Mouse (Mus musculus) embryonic facial prominence, embryonic 12.5 days (tissue): ENCODE results near the gene Tas2r108. TPM values are rescaled to one million over a fixed set of nuclear protein-coding genes. Genes with fewer than 3 reads are reported as not detected.

Source experiments
- ATAC-seq: fragments of 200-750 bp; cut with Nextera tagmentation; 2 replicates; pipeline ENCODE4 v1.8.0; 2017; ENCODE audit not compliant: insufficient number of reproducible peaks, insufficient read depth, low FRiP score, low TSS enrichment
- H3K27ac ChIP-seq: fragments of 300-500 bp; sonication (generic); 2 replicates; pipeline ENCODE4 v1.5.1; 2016; ENCODE audit warnings: mild to moderate bottlenecking
- H3K27me3 ChIP-seq: fragments of 300-500 bp; sonication (generic); 2 replicates; pipeline ENCODE4 v1.6.1; 2016; ENCODE audit warnings: mild to moderate bottlenecking, moderate library complexity
- H3K36me3 ChIP-seq: fragments of 300-500 bp; sonication (generic); 2 replicates; pipeline ENCODE4 v1.6.1; 2016; ENCODE audit warnings: mild to moderate bottlenecking
- H3K4me1 ChIP-seq: fragments of 300-500 bp; sonication (generic); 2 replicates; pipeline ENCODE4 v1.6.1; 2016
- H3K4me2 ChIP-seq: fragments of 300-500 bp; sonication (generic); replicated peaks from 2 replicates; pipeline ENCODE4 v1.6.1; 2016; ENCODE audit warnings: mild to moderate bottlenecking, moderate library complexity
- H3K4me3 ChIP-seq: fragments of 300-500 bp; sonication (generic); 2 replicates; pipeline ENCODE4 v1.5.1; 2016; ENCODE audit warnings: mild to moderate bottlenecking
- H3K9ac ChIP-seq: fragments of 300-500 bp; sonication (generic); 2 replicates; pipeline ENCODE4 v1.6.1; 2016; ENCODE audit warnings: mild to moderate bottlenecking, moderate library complexity
- H3K9me3 ChIP-seq: fragments of 300-500 bp; sonication (generic); 2 replicates; pipeline ENCODE4 v1.6.1; 2016; ENCODE audit warnings: mild to moderate bottlenecking, moderate library complexity
- WGBS: fragments of 180-500 bp; shearing (Covaris S2); methylation state at CpG from one replicate; pipeline ENCODE4 v1.1.7; 2016; 5-methylcytosine and 5-hydroxymethylcytosine counted together
- polyA plus RNA-seq: library from polyadenylated mRNA; unstranded; fragments of >200 nt; fragmentation: Nextera tagmentation; extraction: Ambion mirVana; gene quantifications from 2 replicates; pipeline ENCODE4 v1.2.1, GENCODE M21; 2016

Tas2r108 gene
- polyA plus RNA-seq = 0.17 and 0.23 TPM in 2 replicates

DNA sequence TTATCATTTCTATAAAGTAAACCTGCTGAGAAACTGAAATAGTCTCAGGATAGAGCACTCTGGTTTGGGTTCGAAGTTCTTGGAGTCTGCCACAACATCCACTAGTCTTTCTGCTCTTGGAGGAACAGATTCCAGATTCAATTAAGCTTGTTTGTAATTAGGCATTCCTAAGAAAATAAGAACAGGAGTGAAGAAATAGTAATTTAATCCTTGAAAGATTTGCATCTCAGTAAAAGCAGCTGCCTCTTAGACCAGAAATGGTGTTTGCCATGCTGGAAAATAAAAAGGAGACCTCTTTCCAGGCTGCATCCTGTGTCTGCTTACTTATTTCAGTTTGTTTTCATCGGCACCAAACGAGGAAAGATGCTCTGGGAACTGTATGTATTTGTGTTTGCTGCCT lies at the start of gene Tas2r108:
Gene Tas2r108 (plus strand): TSS at position 301 of the 400 bp plus-strand sequence.
- H3K9ac ChIP-seq = no peak within 1 kb of the TSS
- 89% methylated on average over 3 of the region's 3 CpGs for WGBS
- no peaks in the 10 kb centered on the region for H3K9me3 ChIP-seq
- no peaks in the 10 kb centered on the region for H3K27me3 ChIP-seq
- H3K4me3 ChIP-seq = no peak within 1 kb of the TSS
- H3K36me3 ChIP-seq = no peaks in the 10 kb centered on the region
- no peak within 1 kb of the TSS for H3K27ac ChIP-seq
- no peak for ATAC-seq
- no peak within 1 kb of the TSS for H3K4me2 ChIP-seq
- H3K4me1 ChIP-seq = no peaks in the 10 kb centered on the region

- H3K4me3 ChIP-seq = no peak overlapping the region
- no peaks in the 10 kb centered on the region for H3K27me3 ChIP-seq
- H3K9ac ChIP-seq = no peak overlapping the region
- no peak overlapping the region for H3K4me2 ChIP-seq
- H3K9me3 ChIP-seq = no peaks in the 10 kb centered on the region
- no peak for ATAC-seq
- H3K27ac ChIP-seq = no peak overlapping the region
- H3K4me1 ChIP-seq = no peaks in the 10 kb centered on the region
- no peaks in the 10 kb centered on the region for H3K36me3 ChIP-seq
Measured at GRCm38 (mm10) chr6:40448626-40449025, 44.7 kb upstream of the Tas2r108 start.

DNA sequence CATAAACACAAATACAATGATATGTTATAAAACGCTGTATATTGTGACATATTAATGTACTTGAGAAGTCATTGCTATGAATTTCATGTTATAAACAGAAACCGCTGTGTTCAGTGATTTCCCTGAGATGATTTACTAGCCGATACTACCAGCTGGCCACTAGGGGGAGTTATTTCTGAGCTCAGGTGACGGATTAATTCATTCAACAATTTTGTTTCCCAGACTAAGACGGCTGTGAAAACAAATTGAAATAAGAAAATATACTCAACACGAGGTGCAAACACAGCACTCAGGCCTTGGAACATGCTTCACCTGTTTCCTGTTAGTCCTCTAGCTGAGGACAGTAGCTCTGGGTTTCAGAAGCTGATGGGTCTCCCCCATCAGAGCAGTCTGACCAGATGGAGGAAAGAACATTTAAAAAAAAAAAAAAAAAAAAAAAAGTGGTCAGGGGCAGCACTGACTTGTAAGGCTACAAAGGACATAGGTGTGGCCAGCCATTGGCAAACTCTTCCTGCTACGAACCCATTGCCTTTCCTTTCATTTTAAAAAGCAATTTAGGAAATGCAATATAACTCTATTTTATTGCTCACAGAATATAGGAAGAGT lies 38.8 kb upstream of the Tas2r108 start:
- no peak overlapping the region for H3K4me3 ChIP-seq
- no peak overlapping the region for H3K27ac ChIP-seq
- no peaks in the 10 kb centered on the region for H3K36me3 ChIP-seq
- no peak for ATAC-seq
- no peaks in the 10 kb centered on the region for H3K4me1 ChIP-seq
- H3K27me3 ChIP-seq = no peaks in the 10 kb centered on the region
- 23% methylated on average over 7 of the region's 7 CpGs for WGBS
- H3K9me3 ChIP-seq = no peaks in the 10 kb centered on the region
- H3K9ac ChIP-seq = no peak overlapping the region
- H3K4me2 ChIP-seq = no peak overlapping the region

DNA sequence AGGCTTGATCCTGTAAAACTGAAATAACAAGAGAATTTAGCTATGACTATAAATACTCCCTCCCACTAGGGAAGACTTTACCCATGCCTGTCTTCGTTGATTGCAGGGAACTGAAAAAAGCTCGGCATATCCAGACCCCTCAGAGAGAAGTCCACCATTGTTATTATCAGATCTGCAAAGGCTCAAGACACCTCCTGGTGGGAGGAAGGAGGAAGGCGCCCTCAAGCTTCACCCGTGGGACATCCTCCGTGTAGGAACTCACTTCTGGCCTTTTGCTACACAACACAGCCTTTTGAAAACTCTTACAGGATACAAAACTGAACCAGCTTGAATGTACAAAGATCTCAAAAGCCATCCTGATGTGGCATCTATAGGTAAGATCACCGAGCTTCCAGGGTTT lies 27.6 kb upstream of the Tas2r108 start:
- H3K9ac ChIP-seq = no peak overlapping the region
- H3K27me3 ChIP-seq = no peaks in the 10 kb centered on the region
- no peaks in the 10 kb centered on the region for H3K4me1 ChIP-seq
- no peaks in the 10 kb centered on the region for H3K36me3 ChIP-seq
- H3K9me3 ChIP-seq = no peaks in the 10 kb centered on the region
- 49% methylated on average over 6 of the region's 6 CpGs for WGBS
- no peak overlapping the region for H3K4me3 ChIP-seq
- H3K27ac ChIP-seq = no peak overlapping the region
- no peak for ATAC-seq
- no peak overlapping the region for H3K4me2 ChIP-seq

- Histone ChIP-seq H3K4me3 (peak within 1 kb of the TSS; percentile 74), H3K9me3 (no peaks in the 10 kb centered on the region), H3K36me3 (peaks cover 27% of the 10 kb centered on the region), H3K4me2 (peak within 1 kb of the TSS; percentile 65), H3K9ac (peak within 1 kb of the TSS; percentile 85), H3K4me1 (peaks cover 9% of the 10 kb centered on the region; the same call in 1 of the 2 replicates), H3K27me3 (no peaks in the 10 kb centered on the region), H3K27ac (peak within 1 kb of the TSS; percentile 97)
- peak; percentile 89 for ATAC-seq
- under 1% methylated on average over 54 of the region's 54 CpGs for WGBS
Measured at GRCm38 (mm10) chr6:40470916-40471719, 22.2 kb upstream of the Tas2r108 start, which contains the start of gene Ssbp1. Ssbp1 (plus strand) TSS chr6:40471352.

GRCm38 (mm10) chr6:40471720-40472010 lies 21.7 kb upstream of the Tas2r108 start:
- under 1% methylated on average over 7 of the region's 7 CpGs for WGBS
- no peaks in the 10 kb centered on the region for H3K9me3 ChIP-seq
- peaks cover 9% of the 10 kb centered on the region; the same call in 1 of the 2 replicates for H3K4me1 ChIP-seq
- H3K27ac ChIP-seq = peak overlapping the region; percentile 97
- peak overlapping the region; percentile 65 for H3K4me2 ChIP-seq
- no peak for ATAC-seq
- H3K9ac ChIP-seq = peak overlapping the region; percentile 85
- peak overlapping the region; percentile 74 for H3K4me3 ChIP-seq
- peaks cover 30% of the 10 kb centered on the region for H3K36me3 ChIP-seq
- H3K27me3 ChIP-seq = no peaks in the 10 kb centered on the region

GRCm38 (mm10) chr6:40476132-40476531 lies 17.2 kb upstream of the Tas2r108 start:
- Histone ChIP-seq H3K4me1 (peaks cover 9% of the 10 kb centered on the region; the same call in 1 of the 2 replicates), H3K4me3 (no peak overlapping the region), H3K9ac (no peak overlapping the region), H3K36me3 (peaks cover 45% of the 10 kb centered on the region), H3K4me2 (no peak overlapping the region), H3K27ac (no peak overlapping the region), H3K9me3 (no peaks in the 10 kb centered on the region), H3K27me3 (no peaks in the 10 kb centered on the region)
- 91% methylated on average over 4 of the region's 4 CpGs for WGBS
- ATAC-seq = no peak

GRCm38 (mm10) chr6:40479705-40480104 lies 13.6 kb upstream of the Tas2r108 start:
- Histone ChIP-seq H3K36me3 (peaks cover 58% of the 10 kb centered on the region), H3K27ac (no peak overlapping the region), H3K4me2 (no peak overlapping the region), H3K9me3 (no peaks in the 10 kb centered on the region), H3K9ac (no peak overlapping the region), H3K4me1 (no peaks in the 10 kb centered on the region), H3K4me3 (no peak overlapping the region), H3K27me3 (no peaks in the 10 kb centered on the region)
- ATAC-seq = no peak
- 93% methylated on average over 1 of the region's 1 CpGs for WGBS

- H3K4me3 ChIP-seq = no peak overlapping the region
- 93% methylated on average over 5 of the region's 5 CpGs for WGBS
Measured at GRCm38 (mm10) chr6:40482318-40482717, 11.0 kb upstream of the Tas2r108 start.

GRCm38 (mm10) chr6:40490933-40491332 lies 2.4 kb upstream of the Tas2r108 start, which contains the start of gene Tas2r137:
Tas2r137 (plus strand) TSS chr6:40491233.
- H3K36me3 ChIP-seq = no peaks in the 10 kb centered on the region

More at GRCm38 (mm10) chr6:40482318-40482717, 11.0 kb upstream of the Tas2r108 start:
- Histone ChIP-seq H3K36me3 (peaks cover 46% of the 10 kb centered on the region), H3K4me1 (no peaks in the 10 kb centered on the region), H3K9ac (no peak overlapping the region), H3K9me3 (no peaks in the 10 kb centered on the region), H3K27me3 (no peaks in the 10 kb centered on the region), H3K4me2 (no peak overlapping the region), H3K27ac (no peak overlapping the region)
- no peak for ATAC-seq

GRCm38 (mm10) chr6:40519408-40519807 lies 26.1 kb downstream of the Tas2r108 start, which contains the start of gene Prss37:
Prss37 (minus strand) TSS chr6:40519508.
- ATAC-seq = no peak
- Histone ChIP-seq H3K9me3 (no peaks in the 10 kb centered on the region), H3K4me3 (no peak within 1 kb of the TSS), H3K4me1 (no peaks in the 10 kb centered on the region), H3K27ac (no peak within 1 kb of the TSS), H3K27me3 (no peaks in the 10 kb centered on the region), H3K36me3 (no peaks in the 10 kb centered on the region), H3K4me2 (no peak within 1 kb of the TSS), H3K9ac (no peak within 1 kb of the TSS)
- WGBS = 73% methylated on average over 1 of the region's 1 CpGs

More at GRCm38 (mm10) chr6:40490933-40491332, 2.4 kb upstream of the Tas2r108 start, which contains the start of gene Tas2r137:
- no peak for ATAC-seq
- no peak within 1 kb of the TSS for H3K27ac ChIP-seq
- no peak within 1 kb of the TSS for H3K4me2 ChIP-seq
- no peak within 1 kb of the TSS for H3K9ac ChIP-seq
- no peaks in the 10 kb centered on the region for H3K4me1 ChIP-seq
- H3K4me3 ChIP-seq = no peak within 1 kb of the TSS
- H3K9me3 ChIP-seq = no peaks in the 10 kb centered on the region
- no peaks in the 10 kb centered on the region for H3K27me3 ChIP-seq
